Mouse (Mus musculus): ENCODE results near the gene Hnrnpu. TPM values are rescaled to one million over a fixed set of nuclear protein-coding genes. Genes with fewer than 3 reads are reported as not detected.
A peak's percentile ranks its signal among the peaks of the same experiment; 100 is the strongest.

Gene Hnrnpu
- polyA plus RNA-seq, 1 experiment from 2014 or later: 313 TPM

- Histone ChIP-seq H3K27me3 (ENCODE audit: control insufficient read depth, insufficient read depth, low read length) (no peaks in the 10 kb centered on the region), H3K36me3 (replicated peaks; ENCODE audit: control insufficient read depth, insufficient read depth) (peaks cover 94% of the 10 kb centered on the region), H3K4me2 (replicated peaks) (no peak overlapping the region), H3K9ac (no peak overlapping the region), H3K4me3 (replicated peaks; ENCODE audit: low read length) (no peak overlapping the region), H3K27ac (no peak overlapping the region), H3K4me1 (replicated peaks; ENCODE audit: control insufficient read depth, insufficient read depth, low read length) (peaks cover 12% of the 10 kb centered on the region), H3K9me3 (ENCODE audit: control insufficient read depth, low read length) (no peaks in the 10 kb centered on the region)
- WGBS: 82% methylated on average over 6 of the region's 6 CpGs
- no peak for ATAC-seq (ENCODE audit: low FRiP score)
- DNase-seq (ENCODE audit: low spot score): no peak
Measured at GRCm38 (mm10) chr1:178329946-178330345, 7.7 kb downstream of the Hnrnpu start.

- no peaks in the 10 kb centered on the region for H3K27me3 ChIP-seq (ENCODE audit: control insufficient read depth, insufficient read depth, low read length)
- 87% methylated on average over 5 of the region's 5 CpGs for WGBS
- H3K36me3 ChIP-seq (replicated peaks; ENCODE audit: control insufficient read depth, insufficient read depth): peaks cover 93% of the 10 kb centered on the region
- H3K4me1 ChIP-seq (replicated peaks; ENCODE audit: control insufficient read depth, insufficient read depth, low read length): peaks cover 4% of the 10 kb centered on the region
- no peak overlapping the region for H3K27ac ChIP-seq
- no peak overlapping the region for H3K4me3 ChIP-seq (replicated peaks; ENCODE audit: low read length)
- H3K9me3 ChIP-seq (ENCODE audit: control insufficient read depth, low read length): no peaks in the 10 kb centered on the region
- DNase-seq (ENCODE audit: low spot score) (no peak), ATAC-seq (ENCODE audit: low FRiP score) (no peak)
- no peak overlapping the region for H3K4me2 ChIP-seq (replicated peaks)
- H3K9ac ChIP-seq: no peak overlapping the region
Measured at GRCm38 (mm10) chr1:178329017-178329416, 8.6 kb downstream of the Hnrnpu start.

GRCm38 (mm10) chr1:178326950-178327349 is 10.6 kb downstream of the Hnrnpu start:
- Histone ChIP-seq H3K9me3 (ENCODE audit: control insufficient read depth, low read length) (no peaks in the 10 kb centered on the region), H3K27ac (no peak overlapping the region), H3K27me3 (ENCODE audit: control insufficient read depth, insufficient read depth, low read length) (no peaks in the 10 kb centered on the region), H3K4me2 (replicated peaks) (no peak overlapping the region), H3K4me3 (replicated peaks; ENCODE audit: low read length) (no peak overlapping the region), H3K9ac (no peak overlapping the region), H3K4me1 (replicated peaks; ENCODE audit: control insufficient read depth, insufficient read depth, low read length) (peaks cover under 1% of the 10 kb centered on the region), H3K36me3 (replicated peaks; ENCODE audit: control insufficient read depth, insufficient read depth) (peaks cover 92% of the 10 kb centered on the region)
- ATAC-seq (ENCODE audit: low FRiP score) (no peak), DNase-seq (ENCODE audit: low spot score) (no peak)
- WGBS: 83% methylated on average over 1 of the region's 1 CpGs

- H3K36me3 ChIP-seq (replicated peaks; ENCODE audit: control insufficient read depth, insufficient read depth): peaks cover 92% of the 10 kb centered on the region
- DNase-seq (ENCODE audit: low spot score) (no peak), ATAC-seq (ENCODE audit: low FRiP score) (no peak)
- no peak overlapping the region for H3K9ac ChIP-seq
- no peak overlapping the region for H3K4me2 ChIP-seq (replicated peaks)
- no peak overlapping the region for H3K27ac ChIP-seq
- H3K4me1 ChIP-seq (replicated peaks; ENCODE audit: control insufficient read depth, insufficient read depth, low read length): peaks cover 7% of the 10 kb centered on the region
- no peak overlapping the region for H3K4me3 ChIP-seq (replicated peaks; ENCODE audit: low read length)
- no peaks in the 10 kb centered on the region for H3K9me3 ChIP-seq (ENCODE audit: control insufficient read depth, low read length)
- WGBS: 93% methylated on average over 1 of the region's 1 CpGs
- H3K27me3 ChIP-seq (ENCODE audit: control insufficient read depth, insufficient read depth, low read length): no peaks in the 10 kb centered on the region
Measured at GRCm38 (mm10) chr1:178326357-178326756, 11.2 kb downstream of the Hnrnpu start.

- H3K9ac ChIP-seq: no peak overlapping the region
- WGBS: 93% methylated on average over 1 of the region's 1 CpGs
- H3K36me3 ChIP-seq (replicated peaks; ENCODE audit: control insufficient read depth, insufficient read depth): peaks cover 82% of the 10 kb centered on the region
Measured at GRCm38 (mm10) chr1:178324568-178324967, 13.0 kb downstream of the Hnrnpu start.

GRCm38 (mm10) chr1:178323235-178323634 is 14.4 kb downstream of the Hnrnpu start:
- 84% methylated on average over 1 of the region's 1 CpGs for WGBS
- Histone ChIP-seq H3K27ac (no peak overlapping the region), H3K4me3 (replicated peaks; ENCODE audit: low read length) (no peak overlapping the region)

More at GRCm38 (mm10) chr1:178324568-178324967, 13.0 kb downstream of the Hnrnpu start:
- Histone ChIP-seq H3K4me1 (replicated peaks; ENCODE audit: control insufficient read depth, insufficient read depth, low read length) (peaks cover 23% of the 10 kb centered on the region), H3K27ac (no peak overlapping the region), H3K4me2 (replicated peaks) (no peak overlapping the region), H3K4me3 (replicated peaks; ENCODE audit: low read length) (no peak overlapping the region), H3K27me3 (ENCODE audit: control insufficient read depth, insufficient read depth, low read length) (no peaks in the 10 kb centered on the region), H3K9me3 (ENCODE audit: control insufficient read depth, low read length) (no peaks in the 10 kb centered on the region)
- ATAC-seq (ENCODE audit: low FRiP score): no peak
- DNase-seq (ENCODE audit: low spot score): no peak

GRCm38 (mm10) chr1:178321730-178322357 is 15.8 kb downstream of the Hnrnpu start:
- Histone ChIP-seq H3K36me3 (replicated peaks; ENCODE audit: control insufficient read depth, insufficient read depth) (peaks cover 58% of the 10 kb centered on the region), H3K4me1 (replicated peaks; ENCODE audit: control insufficient read depth, insufficient read depth, low read length) (peaks cover 29% of the 10 kb centered on the region), H3K27ac (no peak overlapping the region), H3K4me3 (replicated peaks; ENCODE audit: low read length) (no peak overlapping the region), H3K9me3 (ENCODE audit: control insufficient read depth, low read length) (no peaks in the 10 kb centered on the region), H3K4me2 (replicated peaks) (peak overlapping the region; percentile 97), H3K9ac (no peak overlapping the region), H3K27me3 (ENCODE audit: control insufficient read depth, insufficient read depth, low read length) (no peaks in the 10 kb centered on the region)
- DNase-seq (ENCODE audit: low spot score) (no peak), ATAC-seq (ENCODE audit: low FRiP score) (no peak)
- WGBS: 60% methylated on average over 4 of the region's 4 CpGs

More at GRCm38 (mm10) chr1:178323235-178323634, 14.4 kb downstream of the Hnrnpu start:
- DNase-seq (ENCODE audit: low spot score): no peak
- H3K4me2 ChIP-seq (replicated peaks): no peak overlapping the region
- H3K9me3 ChIP-seq (ENCODE audit: control insufficient read depth, low read length): no peaks in the 10 kb centered on the region
- ATAC-seq (ENCODE audit: low FRiP score): no peak
- peaks cover 23% of the 10 kb centered on the region for H3K4me1 ChIP-seq (replicated peaks; ENCODE audit: control insufficient read depth, insufficient read depth, low read length)
- H3K36me3 ChIP-seq (replicated peaks; ENCODE audit: control insufficient read depth, insufficient read depth): peaks cover 72% of the 10 kb centered on the region
- no peaks in the 10 kb centered on the region for H3K27me3 ChIP-seq (ENCODE audit: control insufficient read depth, insufficient read depth, low read length)
- H3K9ac ChIP-seq: no peak overlapping the region

GRCm38 (mm10) chr1:178320723-178321590 is 16.6 kb downstream of the Hnrnpu start:
- peak overlapping the region; percentile 82 for H3K9ac ChIP-seq
- H3K36me3 ChIP-seq (replicated peaks; ENCODE audit: control insufficient read depth, insufficient read depth): peaks cover 51% of the 10 kb centered on the region
- H3K4me1 ChIP-seq (replicated peaks; ENCODE audit: control insufficient read depth, insufficient read depth, low read length): peaks cover 34% of the 10 kb centered on the region
- H3K27me3 ChIP-seq (ENCODE audit: control insufficient read depth, insufficient read depth, low read length): no peaks in the 10 kb centered on the region
- peak overlapping the region; percentile 97 for H3K4me2 ChIP-seq (replicated peaks)
- peak overlapping the region; percentile 70 for H3K4me3 ChIP-seq (replicated peaks; ENCODE audit: low read length)
- H3K27ac ChIP-seq: peak overlapping the region; percentile 100
- no peak for ATAC-seq (ENCODE audit: low FRiP score)
- no peak for DNase-seq (ENCODE audit: low spot score)
- 39% methylated on average over 5 of the region's 5 CpGs for WGBS
- no peaks in the 10 kb centered on the region for H3K9me3 ChIP-seq (ENCODE audit: control insufficient read depth, low read length)

- WGBS: 21% methylated on average over 8 of the region's 8 CpGs
- no peak for DNase-seq (ENCODE audit: low spot score)
- no peaks in the 10 kb centered on the region for H3K9me3 ChIP-seq (ENCODE audit: control insufficient read depth, low read length)
- peaks cover 43% of the 10 kb centered on the region for H3K36me3 ChIP-seq (replicated peaks; ENCODE audit: control insufficient read depth, insufficient read depth)
- H3K9ac ChIP-seq: peak overlapping the region; percentile 82
- H3K4me3 ChIP-seq (replicated peaks; ENCODE audit: low read length): peak overlapping the region; percentile 70
- ATAC-seq (ENCODE audit: low FRiP score): no peak
- H3K4me2 ChIP-seq (replicated peaks): peak overlapping the region; percentile 97
- H3K27ac ChIP-seq: peak overlapping the region; percentile 100
- H3K27me3 ChIP-seq (ENCODE audit: control insufficient read depth, insufficient read depth, low read length): no peaks in the 10 kb centered on the region
- H3K4me1 ChIP-seq (replicated peaks; ENCODE audit: control insufficient read depth, insufficient read depth, low read length): peaks cover 34% of the 10 kb centered on the region
Measured at GRCm38 (mm10) chr1:178320038-178320722, 17.4 kb downstream of the Hnrnpu start.
